Mouse (Mus musculus) common myeloid progenitor, adult 5-6 weeks (primary cell): ENCODE data around the gene St3gal4. TPM values are rescaled to one million over a fixed set of nuclear protein-coding genes. Genes with fewer than 3 reads are reported as not detected.

Experiments used
- ATAC-seq: replicated peaks from 2 replicates; pipeline ENCODE4 v1.8.0; 2016; ENCODE audit warnings: low read depth, mild to moderate bottlenecking, moderate TSS enrichment, inconsistent platforms; ENCODE audit not compliant: poor library complexity, severe bottlenecking
- total RNA-seq: library from RNA; stranded (forward); fragments of 200-1000, 187-1606 nt; gene quantifications from 2 replicates; pipeline ENCODE4 v1.2.3, GENCODE M21; 2017

The St3gal4 gene
- total RNA-seq, 1 experiment from 2014 or later, result 26.5 TPM

- no peak for ATAC-seq
Observed at GRCm38 (mm10) chr9:35131637-35132397, 12.7 kb upstream of the St3gal4 start.

- ATAC-seq, result no peak
Observed at GRCm38 (mm10) chr9:35128995-35129418, 9.9 kb upstream of the St3gal4 start.

DNA sequence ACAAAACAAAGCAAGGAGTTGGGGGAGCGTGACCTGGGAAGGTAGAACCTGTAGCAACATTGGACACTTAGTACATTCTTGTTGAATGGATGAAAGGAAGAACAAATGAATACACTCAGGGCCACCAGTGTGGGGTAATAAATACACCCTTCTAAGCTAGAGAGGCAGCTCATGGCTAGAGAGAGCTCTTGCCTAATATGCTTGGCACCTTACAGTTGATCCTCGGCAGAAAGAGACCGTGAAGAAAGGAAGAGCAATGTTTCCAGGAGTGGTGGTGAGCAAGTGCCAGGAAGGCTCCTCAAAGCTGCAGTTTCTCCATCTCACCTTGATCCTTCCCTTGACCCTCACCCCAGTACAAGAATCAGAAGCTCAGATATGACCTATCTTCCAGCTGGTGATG, 9.5 kb upstream of the St3gal4 start:
- ATAC-seq, result no peak

- ATAC-seq, result no peak
Observed at GRCm38 (mm10) chr9:35127561-35127960, 8.5 kb upstream of the St3gal4 start.

GRCm38 (mm10) chr9:35127147-35127546, 8.1 kb upstream of the St3gal4 start:
- no peak for ATAC-seq

DNA sequence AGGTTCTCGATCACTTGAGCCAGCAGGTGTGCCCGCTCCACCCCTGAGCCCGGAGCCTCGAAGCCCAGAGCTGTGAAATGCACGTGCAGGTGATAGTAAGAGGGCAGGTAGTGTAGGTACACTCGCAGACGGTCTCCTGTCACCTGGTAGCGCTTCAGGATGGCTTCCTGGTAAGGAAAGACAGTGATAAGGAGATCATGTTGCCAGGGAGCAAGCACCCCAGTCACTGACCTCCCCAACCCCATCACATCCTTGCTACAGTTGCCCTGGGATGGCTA, 5.5 kb upstream of the St3gal4 start:
- ATAC-seq, result no peak

DNA sequence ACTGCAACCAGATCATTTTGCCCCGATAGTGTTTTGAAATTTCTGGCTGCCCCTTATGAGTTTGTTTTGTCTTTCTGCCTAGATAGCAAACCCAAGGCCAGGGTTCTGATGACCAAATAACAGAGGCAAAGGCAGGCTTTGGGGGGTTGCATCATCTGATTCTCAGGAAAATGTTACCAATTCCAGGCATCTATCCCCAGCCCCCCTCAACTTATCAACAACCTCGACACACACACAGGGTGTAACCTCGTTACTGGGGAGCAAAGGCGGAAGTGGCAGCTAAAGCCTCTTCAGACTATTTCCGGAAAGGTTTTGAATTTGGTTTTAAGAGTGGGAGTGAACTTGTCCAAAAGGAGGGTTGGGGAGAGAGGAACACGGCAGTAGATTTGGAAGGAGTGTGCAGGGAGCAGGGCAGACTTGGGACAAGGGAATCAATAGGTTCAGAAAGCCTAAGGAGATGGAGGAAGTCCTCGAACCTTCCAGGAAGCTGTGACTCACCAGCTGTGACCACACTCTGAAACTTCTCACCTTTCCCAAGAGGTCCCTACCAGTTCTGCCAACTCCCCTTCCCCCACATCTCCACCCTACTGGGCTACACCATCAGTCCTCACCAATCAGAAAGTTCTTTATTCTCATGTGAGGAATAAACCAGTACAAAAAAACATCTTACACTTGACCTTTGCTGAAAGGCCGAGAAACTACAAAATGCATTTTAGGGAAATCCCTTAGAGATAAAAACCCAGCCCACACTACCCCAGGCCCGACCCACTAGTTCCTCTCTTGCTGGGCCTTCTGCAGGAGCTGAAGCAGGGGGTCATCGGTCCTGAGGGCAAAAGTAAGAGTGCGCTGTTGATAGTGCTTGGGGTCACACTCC, 5.0 kb upstream of the St3gal4 start:
- peak; percentile 45 for ATAC-seq

DNA sequence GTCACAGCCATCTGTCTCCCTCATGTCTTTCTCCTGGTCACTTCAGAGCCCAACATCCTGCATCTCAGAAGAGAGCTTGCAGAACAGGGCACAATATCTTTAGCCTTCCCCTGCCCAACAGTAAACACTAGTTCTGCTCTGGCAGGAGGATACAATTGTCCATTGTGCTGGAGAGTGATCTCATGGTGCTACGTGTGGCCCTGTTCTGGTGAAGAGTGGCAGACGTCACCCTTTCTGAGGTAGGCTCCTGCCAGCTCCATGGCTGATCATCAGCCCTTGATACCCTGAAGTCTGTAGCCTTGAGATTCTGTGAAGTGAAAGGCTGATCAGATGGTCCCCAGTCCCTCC, 4.4 kb upstream of the St3gal4 start:
- ATAC-seq, result no peak

DNA sequence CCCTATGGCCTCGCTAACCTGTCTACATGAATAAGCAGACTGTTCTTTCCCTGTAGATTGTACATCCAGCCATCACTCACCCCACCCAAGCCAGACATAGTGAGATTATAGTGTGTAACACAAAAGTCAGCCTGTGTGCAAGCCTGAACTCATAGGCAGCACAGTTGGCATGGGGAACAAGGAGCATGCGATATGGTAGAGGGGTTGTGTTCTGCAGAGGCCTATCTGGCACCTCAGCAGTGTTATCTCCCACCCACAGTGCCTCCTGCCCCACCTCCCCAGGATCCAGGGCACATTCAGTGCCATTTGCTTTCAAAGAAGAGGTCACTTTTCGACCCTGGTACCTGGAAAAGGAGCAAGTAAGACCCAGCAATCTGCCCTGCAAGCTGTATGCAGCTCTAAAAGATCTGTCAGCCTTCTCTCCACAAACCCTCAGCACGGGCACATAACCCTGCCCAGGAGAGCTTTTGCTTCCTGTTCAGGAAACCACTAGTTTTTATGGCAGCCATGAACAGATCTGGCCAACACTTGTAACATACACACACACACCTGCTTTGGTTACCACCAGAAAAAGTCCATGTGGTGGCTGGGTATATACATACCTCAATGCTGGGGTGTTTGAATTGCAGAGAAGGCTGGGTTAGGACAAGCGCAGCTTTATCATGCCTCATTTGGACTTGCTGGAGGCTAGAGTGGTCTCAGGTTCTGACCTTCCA, 3.6 kb upstream of the St3gal4 start:
- peak; percentile 64 for ATAC-seq

DNA sequence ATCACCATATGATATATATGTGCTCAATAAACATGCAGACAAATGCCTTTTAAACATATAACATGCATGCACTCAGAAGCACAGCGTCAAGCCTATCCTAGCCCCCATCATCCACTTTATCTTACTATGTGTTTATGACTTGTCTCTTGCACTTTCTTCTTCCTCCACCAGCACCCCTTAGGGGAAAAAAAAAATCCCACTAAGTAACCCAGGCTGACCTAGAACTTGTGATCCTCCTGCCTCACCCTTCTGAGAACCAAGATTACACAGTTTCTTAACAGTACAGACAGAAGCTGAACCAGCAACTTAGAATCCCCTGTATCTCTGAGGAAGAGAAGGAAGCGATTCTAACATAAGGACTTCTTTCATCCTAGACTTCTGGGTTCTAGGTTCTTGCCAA, 505 bp downstream of the St3gal4 start:
- ATAC-seq, result no peak

DNA sequence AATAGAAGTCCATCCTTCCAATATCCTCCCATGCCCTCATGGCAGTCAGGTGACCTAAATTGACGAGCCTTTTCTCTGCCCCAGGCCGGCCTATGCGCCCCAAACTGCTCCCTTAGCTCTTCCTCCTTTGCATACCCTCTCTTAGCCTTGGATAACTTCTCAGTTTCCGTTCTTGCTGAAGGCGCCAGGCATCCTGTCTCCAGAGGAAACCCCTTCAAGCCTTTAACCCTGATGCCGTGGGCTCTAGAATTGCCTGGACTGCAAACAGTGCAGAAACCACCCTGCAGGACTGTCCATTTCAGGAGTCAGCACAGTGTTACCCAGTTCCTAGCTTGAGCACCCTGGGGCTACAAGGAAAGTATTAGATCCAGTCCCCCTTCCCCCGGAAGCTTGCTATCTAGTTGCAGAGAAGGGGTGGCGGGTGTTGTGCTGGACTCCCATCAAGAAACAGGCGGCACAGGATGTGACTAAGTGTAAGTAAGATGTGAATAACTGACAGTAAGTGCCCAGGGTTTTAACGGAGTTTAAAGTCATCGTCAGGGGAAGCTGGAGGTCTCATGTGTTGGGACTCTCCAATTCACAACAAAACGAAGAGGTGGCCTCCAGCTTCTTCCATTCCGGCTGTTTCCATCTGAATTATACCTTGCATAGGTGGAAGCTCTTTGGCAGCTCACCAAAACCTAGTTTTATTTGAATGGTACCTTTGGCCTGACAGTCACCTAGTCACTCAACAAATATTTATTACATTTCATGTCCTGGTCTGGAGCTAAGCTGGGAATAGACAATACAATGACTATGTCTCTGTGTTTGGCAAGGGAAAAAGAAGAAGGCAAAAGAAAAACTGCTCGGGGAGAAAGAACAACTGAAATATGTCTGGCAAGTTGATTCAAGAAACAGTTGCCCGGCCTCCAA, 1.4 kb downstream of the St3gal4 start:
- ATAC-seq, result peak; percentile 58

DNA sequence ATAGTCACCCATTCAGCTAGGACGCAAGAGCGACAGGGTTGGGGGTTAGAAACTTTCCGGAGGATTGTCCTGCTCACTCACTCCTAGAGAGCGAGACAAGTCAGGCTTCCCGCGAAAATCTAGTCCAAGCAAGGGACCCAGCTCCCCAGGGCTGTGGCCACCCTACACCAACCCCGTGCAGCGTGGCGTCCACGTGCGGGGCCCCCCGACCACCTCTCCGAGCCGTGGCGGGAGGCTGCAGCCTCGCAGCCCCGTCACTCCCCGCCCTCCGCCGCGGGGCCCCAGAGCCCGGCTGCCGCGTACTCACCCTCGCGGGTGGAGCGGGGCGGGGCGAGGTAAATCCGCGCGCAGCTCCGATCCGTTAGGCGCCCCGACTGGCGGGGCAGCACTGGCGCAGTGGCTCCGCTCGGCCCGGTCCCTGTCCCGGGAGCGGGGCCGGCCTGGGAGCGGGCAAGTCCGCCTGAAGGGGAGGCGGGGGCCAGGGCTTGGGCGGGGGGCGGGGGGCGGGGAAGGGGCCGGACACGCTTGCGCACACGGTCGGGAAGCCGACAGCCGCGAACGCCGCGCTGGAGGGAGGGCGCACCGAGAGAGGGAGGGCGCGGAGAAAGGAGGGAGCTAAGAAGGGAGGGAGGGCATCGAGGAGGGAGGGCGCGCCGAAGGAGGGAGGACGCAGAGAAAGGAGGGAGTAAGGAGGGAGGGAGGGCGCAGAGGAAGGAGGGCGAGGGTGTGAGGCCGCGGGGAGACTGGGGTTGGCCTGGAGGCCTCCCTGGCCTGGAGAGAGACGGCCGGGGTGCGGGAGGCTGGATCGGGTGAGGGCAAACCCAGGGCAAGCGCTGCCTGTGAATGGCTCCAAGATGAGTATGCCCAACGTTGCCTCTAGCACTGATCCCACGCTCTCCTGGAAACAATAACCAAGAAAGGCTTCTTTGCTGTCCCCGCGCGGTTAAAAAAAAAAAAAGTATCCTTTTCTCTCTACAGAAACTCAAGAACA, 2.4 kb downstream of the St3gal4 start:
- peak; percentile 77 for ATAC-seq

- no peak for ATAC-seq
Observed at GRCm38 (mm10) chr9:35115804-35116203, 3.3 kb downstream of the St3gal4 start.

DNA sequence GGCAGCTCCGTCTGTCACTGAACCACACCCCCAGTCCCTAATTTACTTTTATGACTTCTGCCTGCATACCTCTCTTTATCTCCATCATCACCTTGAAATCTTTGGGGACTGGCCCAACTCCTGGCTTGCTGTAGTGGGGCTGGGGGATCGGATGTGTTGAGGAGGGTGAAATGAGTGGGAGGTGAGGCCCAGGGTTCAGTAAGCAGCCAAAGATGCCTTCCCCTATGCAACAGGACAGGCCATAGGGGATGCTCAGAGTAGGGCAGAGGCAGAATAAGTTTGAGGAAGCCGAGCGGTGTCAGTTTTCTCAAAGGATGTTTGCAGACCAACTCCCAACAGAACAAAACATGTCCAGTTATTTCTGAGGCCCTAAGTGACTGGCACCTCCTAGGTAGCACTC, 3.8 kb downstream of the St3gal4 start:
- ATAC-seq, result no peak

DNA sequence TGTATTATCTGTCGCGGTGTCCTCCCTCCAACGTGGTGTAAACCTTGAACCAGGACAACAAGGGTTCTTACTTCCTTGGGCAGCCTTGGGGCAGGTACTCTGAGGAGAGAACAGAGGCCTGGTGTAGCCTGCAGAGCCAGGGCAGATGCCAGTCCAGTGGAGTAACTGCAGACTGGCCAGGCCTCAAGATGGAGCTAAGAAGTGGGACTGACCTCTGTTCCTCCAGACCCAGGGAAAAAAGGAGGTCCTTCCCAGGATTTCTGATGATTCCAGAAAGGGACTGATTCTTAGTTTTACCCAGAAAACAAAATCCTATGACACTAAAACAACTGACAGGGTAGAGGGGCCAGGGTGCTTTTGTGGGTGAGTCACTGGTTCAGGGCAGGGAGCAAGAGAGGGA, 4.8 kb downstream of the St3gal4 start:
- ATAC-seq, result no peak

- no peak for ATAC-seq
Observed at GRCm38 (mm10) chr9:35111941-35112595, 7.0 kb downstream of the St3gal4 start.

DNA sequence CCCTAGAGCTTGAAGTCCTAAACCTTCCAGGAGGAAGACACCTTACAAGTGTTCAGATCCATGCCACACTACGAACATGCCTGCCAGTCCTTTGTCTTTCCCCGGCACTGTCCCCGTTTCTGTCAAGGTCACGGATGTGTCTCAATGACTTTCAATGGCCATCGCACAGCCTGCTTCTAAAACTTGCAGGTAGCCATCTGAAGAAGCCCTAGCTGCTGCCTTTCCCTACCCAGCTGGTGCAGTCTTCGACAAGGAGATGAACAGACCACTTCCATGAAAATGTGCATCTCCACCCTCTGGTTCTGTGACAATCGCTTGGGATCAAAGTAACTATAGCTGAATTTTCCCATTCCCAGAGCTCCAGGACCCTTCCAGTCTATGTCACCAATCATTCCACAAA, 7.6 kb downstream of the St3gal4 start:
- ATAC-seq, result no peak

- ATAC-seq, result no peak
Observed at GRCm38 (mm10) chr9:35110567-35110966, 8.5 kb downstream of the St3gal4 start.
